Mouse (Mus musculus): Measurements from ENCODE around the gene Adgrg2. TPM values are rescaled to one million over a fixed set of nuclear protein-coding genes. Genes with fewer than 3 reads are reported as not detected.

Gene Adgrg2
- total RNA-seq (2015) (not detected in 2 replicates), total RNA-seq (2017) (not detected in 2 replicates)

GRCm38 (mm10) chrX:160390464-160390956 lies at the start of gene Adgrg2:
Adgrg2 (plus strand) TSS chrX:160390690.
- peak; percentile 85 for ATAC-seq (replicated peaks; ENCODE audit: poor library complexity)

GRCm38 (mm10) chrX:160350995-160351394 lies 39.5 kb upstream of the Adgrg2 start:
- ATAC-seq (replicated peaks; ENCODE audit: poor library complexity), result no peak

GRCm38 (mm10) chrX:160351967-160352677 lies 38.4 kb upstream of the Adgrg2 start:
- ATAC-seq (replicated peaks; ENCODE audit: poor library complexity), result no peak

DNA sequence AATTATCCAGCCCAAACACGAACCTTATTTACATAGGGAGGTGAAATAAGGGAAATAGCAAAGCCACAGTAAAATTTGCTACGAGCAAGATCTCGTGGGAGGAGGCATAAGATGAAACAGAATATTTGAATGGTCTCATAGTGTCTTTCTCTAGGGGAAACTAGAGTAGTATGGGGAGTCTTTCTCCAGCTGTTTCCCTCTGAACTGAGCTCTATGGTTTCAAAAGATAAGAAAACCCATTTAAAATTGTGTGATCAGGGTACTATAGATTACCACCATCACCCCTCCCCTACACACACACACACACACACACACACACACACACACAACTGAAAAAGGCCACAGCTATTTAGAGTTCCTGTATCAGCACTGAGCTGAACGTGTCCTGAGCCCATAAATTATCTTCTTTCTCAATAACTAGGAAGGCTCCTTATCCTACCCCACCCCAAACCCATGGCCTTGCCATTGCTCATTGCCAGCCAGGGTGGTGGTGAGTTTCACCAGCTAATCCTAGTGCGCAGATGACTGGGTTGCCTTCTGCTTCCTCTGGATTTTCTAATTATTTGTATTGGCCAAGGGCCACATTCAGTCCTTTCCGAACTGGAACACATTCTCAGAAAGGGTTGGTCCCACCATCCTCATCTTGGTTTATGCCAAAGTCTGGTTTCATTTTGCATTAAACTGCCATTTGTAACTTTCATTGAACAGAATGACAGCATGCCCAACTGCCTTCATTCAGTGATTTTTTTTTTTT lies 5.6 kb upstream of the Adgrg2 start:
- ATAC-seq (replicated peaks; ENCODE audit: poor library complexity), result peak; percentile 94

DNA sequence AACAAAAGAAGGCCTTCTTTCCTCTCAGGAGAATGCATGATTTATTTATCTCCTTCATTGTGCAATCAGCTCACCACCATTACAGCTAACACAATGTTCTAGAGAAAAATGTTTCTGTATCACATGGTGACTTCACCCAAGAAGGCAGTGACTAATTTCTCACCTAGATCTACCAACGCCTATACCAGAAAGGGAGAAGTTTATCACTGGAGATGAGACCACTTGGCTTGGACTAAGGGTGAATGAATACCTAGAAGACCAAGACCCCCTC lies 5.1 kb upstream of the Adgrg2 start:
- no peak for ATAC-seq (replicated peaks; ENCODE audit: poor library complexity)

- ATAC-seq (replicated peaks; ENCODE audit: poor library complexity), result no peak
Observed at GRCm38 (mm10) chrX:160412930-160413453, 22.5 kb downstream of the Adgrg2 start.

GRCm38 (mm10) chrX:160413881-160414395 lies 23.4 kb downstream of the Adgrg2 start:
- no peak for ATAC-seq (replicated peaks; ENCODE audit: poor library complexity)

DNA sequence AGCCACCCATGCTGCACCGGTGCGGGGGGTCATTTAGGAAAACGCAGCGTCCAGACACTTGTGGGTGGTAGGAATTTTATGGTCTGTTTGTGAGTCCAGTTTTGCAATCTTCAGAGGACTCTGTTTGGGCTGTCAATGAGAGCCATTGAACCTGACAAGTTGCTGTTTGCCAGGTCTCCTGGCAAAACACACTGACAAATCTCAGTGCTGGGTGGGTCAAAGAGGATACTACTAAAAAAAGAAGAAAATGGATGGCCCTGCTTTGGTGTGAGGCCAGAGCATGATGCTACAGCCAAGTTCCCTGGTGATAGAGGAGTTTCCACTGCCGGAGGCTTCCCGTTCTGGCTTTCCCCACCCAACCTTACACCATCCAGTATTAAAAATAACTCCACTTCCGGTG lies 27.9 kb downstream of the Adgrg2 start:
- no peak for ATAC-seq (replicated peaks; ENCODE audit: poor library complexity)

- no peak for ATAC-seq (replicated peaks; ENCODE audit: poor library complexity)
Observed at GRCm38 (mm10) chrX:160423737-160424136, 33.2 kb downstream of the Adgrg2 start.

- ATAC-seq (replicated peaks; ENCODE audit: poor library complexity), result no peak
Observed at GRCm38 (mm10) chrX:160426486-160426885, 36.0 kb downstream of the Adgrg2 start.

DNA sequence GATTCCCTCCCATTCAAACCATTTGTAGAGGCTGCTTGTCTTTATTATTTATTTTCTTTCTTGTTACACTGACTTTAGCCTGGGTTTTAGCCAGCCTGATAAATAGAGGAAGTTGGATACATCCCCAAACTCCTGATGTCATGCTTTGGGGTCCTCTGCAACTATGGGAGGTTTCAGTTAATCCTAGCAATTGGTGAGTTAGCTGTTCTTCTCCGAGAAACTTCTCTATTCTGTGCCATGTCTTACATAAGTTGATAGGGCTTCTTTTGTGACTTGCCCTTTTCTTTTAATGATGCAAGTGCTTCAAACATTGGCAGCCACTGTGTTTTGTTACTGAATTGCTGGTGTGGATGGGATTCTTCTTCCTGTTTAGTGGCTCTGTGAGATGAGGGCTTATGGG lies 36.4 kb downstream of the Adgrg2 start:
- peak; percentile 46; the same call in 1 of the 2 replicates for ATAC-seq (replicated peaks; ENCODE audit: poor library complexity)

- no peak for ATAC-seq (replicated peaks; ENCODE audit: poor library complexity)
Observed at GRCm38 (mm10) chrX:160432192-160432591, 41.7 kb downstream of the Adgrg2 start.

DNA sequence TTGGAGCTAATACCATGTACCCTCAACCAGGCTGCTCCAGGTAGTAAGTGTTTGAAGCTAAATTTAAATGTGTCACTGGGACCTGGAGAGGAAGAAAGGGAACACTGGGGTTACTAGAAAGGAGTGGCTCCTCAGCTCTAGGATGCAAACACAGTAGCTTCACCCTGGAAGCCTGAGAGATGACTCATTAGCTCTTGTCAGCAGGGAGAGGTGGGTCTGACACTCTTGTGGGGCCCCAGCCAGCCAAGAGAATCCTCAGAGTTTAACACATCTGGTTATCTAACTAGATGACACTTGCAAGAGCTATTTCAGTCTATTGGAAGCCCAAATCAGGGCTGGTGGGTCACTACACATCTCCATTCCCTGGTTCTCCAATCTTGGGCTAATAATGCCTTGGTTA lies 50.8 kb downstream of the Adgrg2 start:
- no peak for ATAC-seq (replicated peaks; ENCODE audit: poor library complexity)

DNA sequence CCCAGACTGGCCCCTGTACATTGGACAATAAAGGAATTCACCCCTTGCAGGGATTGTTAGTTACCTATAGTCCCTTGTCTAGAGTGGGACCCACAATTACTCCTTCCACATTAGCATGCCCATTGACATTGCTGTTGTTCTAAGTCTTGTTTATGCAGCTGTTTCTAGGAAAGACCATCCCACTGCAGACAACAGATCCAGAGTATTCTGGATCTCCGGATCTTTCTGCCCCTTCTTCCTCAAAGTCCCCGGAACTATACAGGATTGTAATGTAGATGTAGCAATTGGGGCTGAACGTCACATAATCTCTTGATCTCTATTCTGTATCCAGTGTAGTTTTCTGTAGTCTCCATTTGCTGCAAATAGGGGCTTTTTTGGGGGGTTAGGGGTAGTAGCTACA lies 57.9 kb downstream of the Adgrg2 start:
- no peak for ATAC-seq (replicated peaks; ENCODE audit: poor library complexity)

GRCm38 (mm10) chrX:160449363-160449762 lies 58.9 kb downstream of the Adgrg2 start:
- peak; percentile 74 for ATAC-seq (replicated peaks; ENCODE audit: poor library complexity)

GRCm38 (mm10) chrX:160455686-160456085 lies 65.2 kb downstream of the Adgrg2 start:
- no peak for ATAC-seq (replicated peaks; ENCODE audit: poor library complexity)

- no peak for ATAC-seq (replicated peaks; ENCODE audit: poor library complexity)
Observed at GRCm38 (mm10) chrX:160471257-160471786, 80.8 kb downstream of the Adgrg2 start.

DNA sequence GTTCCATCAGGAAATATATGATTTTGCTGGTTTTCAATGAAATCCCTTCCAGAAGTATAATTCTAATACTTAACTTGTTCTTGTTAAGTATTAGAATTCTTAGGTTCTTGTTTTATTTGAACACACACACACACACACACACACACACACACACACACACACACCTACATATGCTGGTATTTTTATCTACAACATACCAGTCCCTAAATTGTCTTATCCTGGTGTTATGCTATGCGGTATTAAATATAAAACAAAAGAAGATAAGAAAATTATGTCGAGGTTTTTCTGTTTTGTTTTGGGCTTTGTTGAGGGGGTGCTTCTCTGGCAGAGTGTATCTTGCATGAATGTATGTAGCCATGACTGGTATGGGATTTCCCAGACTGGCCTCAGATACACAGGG lies 99.3 kb downstream of the Adgrg2 start:
- peak; percentile 61; the same call in 1 of the 2 replicates for ATAC-seq (replicated peaks; ENCODE audit: poor library complexity)

GRCm38 (mm10) chrX:160494333-160494732 lies 103.8 kb downstream of the Adgrg2 start:
- ATAC-seq (replicated peaks; ENCODE audit: poor library complexity), result peak; percentile 52; the same call in 1 of the 2 replicates

GRCm38 (mm10) chrX:160494921-160495320 lies 104.4 kb downstream of the Adgrg2 start:
- no peak for ATAC-seq (replicated peaks; ENCODE audit: poor library complexity)

- peak; percentile 78 for ATAC-seq (replicated peaks; ENCODE audit: poor library complexity)
Observed at GRCm38 (mm10) chrX:160496473-160496872, 106.0 kb downstream of the Adgrg2 start.
